Mouse (Mus musculus): Measurements from ENCODE around the gene Hnrnpab. TPM values are rescaled to one million over a fixed set of nuclear protein-coding genes. Genes with fewer than 3 reads are reported as not detected.

Hnrnpab gene
- polyA plus RNA-seq, 1 experiment from 2014 or later, result 191 TPM

DNA sequence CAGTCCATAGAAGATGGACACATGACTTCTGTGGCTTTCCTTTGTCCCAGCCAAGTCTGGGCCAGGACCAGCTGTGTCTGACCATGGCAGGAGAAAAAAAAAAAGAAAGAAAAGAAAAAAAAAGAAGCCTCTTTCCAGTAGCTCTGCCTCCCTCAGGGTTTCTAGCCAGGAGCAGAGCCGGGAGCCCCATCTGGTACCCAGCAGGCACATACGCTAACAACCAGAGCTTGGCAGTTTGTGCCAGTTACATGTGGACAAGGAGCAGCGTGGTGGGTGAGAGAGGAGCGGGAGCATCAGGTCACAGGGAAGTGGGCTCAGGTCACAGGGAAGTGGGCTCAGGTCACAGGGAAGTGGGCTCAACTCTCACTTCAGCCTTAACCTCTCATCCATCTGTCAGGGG is 30.2 kb downstream of the Hnrnpab start:
- no peak overlapping the region for H3K4me3 ChIP-seq (ENCODE audit: low read depth, low read length)
- no peak overlapping the region for H3K27ac ChIP-seq (ENCODE audit: low read depth, low read length)
- ATAC-seq, result no peak
- no peak overlapping the region for H3K9ac ChIP-seq (ENCODE audit: low read depth, low read length)
- no peaks in the 10 kb centered on the region for H3K9me3 ChIP-seq (ENCODE audit: control insufficient read depth)
- H3K4me1 ChIP-seq (replicated peaks; ENCODE audit: control insufficient read depth, insufficient read depth, low read length), result no peaks in the 10 kb centered on the region
- H3K4me2 ChIP-seq (replicated peaks; ENCODE audit: low read depth), result no peak overlapping the region
- TF ChIP-seq CTCF (IDR thresholded peaks at IDR 0.05; ENCODE audit: low read depth), result no peak
- H3K36me3 ChIP-seq (ENCODE audit: control insufficient read depth, insufficient read depth), result no peaks in the 10 kb centered on the region
- H3K27me3 ChIP-seq (replicated peaks; ENCODE audit: control insufficient read depth, insufficient read depth, low read length), result no peaks in the 10 kb centered on the region
- 89% methylated on average over 4 of the region's 4 CpGs for WGBS

DNA sequence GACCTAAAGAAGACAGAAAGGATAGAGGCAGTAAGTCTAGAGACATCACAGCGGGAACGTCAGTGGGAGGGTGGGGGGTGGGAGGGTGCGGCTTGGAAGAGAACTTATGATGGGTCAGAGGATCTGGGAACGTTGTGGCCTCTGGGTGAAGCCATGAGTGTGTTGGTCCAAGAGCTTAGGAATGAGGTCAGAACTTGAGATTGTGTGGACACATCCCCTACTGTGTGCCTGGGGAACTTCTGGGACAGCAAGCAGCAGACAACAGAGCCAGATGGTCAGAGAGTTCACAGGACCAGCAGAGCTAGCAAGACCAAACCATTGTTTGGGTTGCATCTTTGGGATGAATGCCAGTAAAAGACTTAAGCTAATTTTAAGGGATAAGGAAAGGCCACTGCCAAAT is 37.8 kb downstream of the Hnrnpab start:
- no peak overlapping the region for H3K4me3 ChIP-seq (ENCODE audit: low read depth, low read length)
- H3K9ac ChIP-seq (ENCODE audit: low read depth, low read length), result no peak overlapping the region
- no peaks in the 10 kb centered on the region for H3K36me3 ChIP-seq (ENCODE audit: control insufficient read depth, insufficient read depth)
- TF ChIP-seq CTCF (IDR thresholded peaks at IDR 0.05; ENCODE audit: low read depth), result no peak
- no peak overlapping the region for H3K4me2 ChIP-seq (replicated peaks; ENCODE audit: low read depth)
- no peak overlapping the region for H3K27ac ChIP-seq (ENCODE audit: low read depth, low read length)
- no peaks in the 10 kb centered on the region for H3K4me1 ChIP-seq (replicated peaks; ENCODE audit: control insufficient read depth, insufficient read depth, low read length)
- no peaks in the 10 kb centered on the region for H3K27me3 ChIP-seq (replicated peaks; ENCODE audit: control insufficient read depth, insufficient read depth, low read length)
- ATAC-seq, result no peak
- 84% methylated on average over 4 of the region's 4 CpGs for WGBS
- H3K9me3 ChIP-seq (ENCODE audit: control insufficient read depth), result no peaks in the 10 kb centered on the region

DNA sequence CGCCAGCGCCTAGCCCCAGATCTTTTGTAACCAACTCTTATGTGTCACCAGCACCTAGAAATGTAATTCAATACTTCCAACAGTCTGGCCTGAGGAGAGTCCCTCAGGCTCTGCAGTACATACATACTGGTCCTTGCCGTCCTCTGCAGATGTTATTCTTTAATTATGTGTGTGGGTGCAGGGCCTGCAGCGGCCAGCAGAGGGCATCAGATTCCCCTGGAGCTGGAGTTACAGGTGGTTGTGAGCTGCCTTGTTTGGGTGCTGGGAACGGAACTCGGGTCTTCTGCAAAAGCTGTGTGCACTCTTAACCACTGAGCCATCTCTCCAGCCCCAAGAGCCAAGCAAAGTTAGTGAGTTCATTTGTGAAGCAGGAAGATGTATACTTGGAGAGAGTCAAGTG is 40.7 kb downstream of the Hnrnpab start:
- TF ChIP-seq CTCF (IDR thresholded peaks at IDR 0.05; ENCODE audit: low read depth), result peak; percentile 54
- Histone ChIP-seq H3K27ac (ENCODE audit: low read depth, low read length) (no peak overlapping the region), H3K9me3 (ENCODE audit: control insufficient read depth) (no peaks in the 10 kb centered on the region), H3K4me1 (replicated peaks; ENCODE audit: control insufficient read depth, insufficient read depth, low read length) (no peaks in the 10 kb centered on the region), H3K9ac (ENCODE audit: low read depth, low read length) (no peak overlapping the region), H3K4me2 (replicated peaks; ENCODE audit: low read depth) (no peak overlapping the region), H3K27me3 (replicated peaks; ENCODE audit: control insufficient read depth, insufficient read depth, low read length) (no peaks in the 10 kb centered on the region), H3K36me3 (ENCODE audit: control insufficient read depth, insufficient read depth) (no peaks in the 10 kb centered on the region), H3K4me3 (ENCODE audit: low read depth, low read length) (no peak overlapping the region)
- ATAC-seq, result no peak
- 89% methylated on average over 6 of the region's 6 CpGs for WGBS

DNA sequence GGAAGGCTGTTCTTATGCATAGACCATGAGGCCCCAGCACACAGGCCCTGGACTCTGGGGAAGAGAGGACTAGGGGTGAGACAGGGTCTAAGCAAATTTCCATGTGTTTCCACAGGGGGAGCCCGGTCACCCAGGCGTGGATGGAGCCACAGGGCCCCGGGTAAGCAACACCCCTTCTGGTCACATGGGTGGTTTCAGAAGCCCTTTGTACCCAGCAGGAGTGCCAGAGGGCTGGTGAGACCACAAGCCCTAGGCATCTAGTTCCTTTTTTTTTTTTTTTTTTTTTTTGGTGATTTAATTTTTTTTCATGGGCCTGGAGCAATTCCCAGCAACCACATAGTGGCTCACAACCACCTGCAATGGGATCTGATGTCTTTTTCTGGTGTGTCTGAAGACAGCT is 41.6 kb downstream of the Hnrnpab start:
- H3K9me3 ChIP-seq (ENCODE audit: control insufficient read depth), result no peaks in the 10 kb centered on the region
- no peak overlapping the region for H3K4me3 ChIP-seq (ENCODE audit: low read depth, low read length)
- H3K27me3 ChIP-seq (replicated peaks; ENCODE audit: control insufficient read depth, insufficient read depth, low read length), result no peaks in the 10 kb centered on the region
- peak; percentile 69 for ATAC-seq
- no peaks in the 10 kb centered on the region for H3K36me3 ChIP-seq (ENCODE audit: control insufficient read depth, insufficient read depth)
- no peak overlapping the region for H3K9ac ChIP-seq (ENCODE audit: low read depth, low read length)
- H3K4me1 ChIP-seq (replicated peaks; ENCODE audit: control insufficient read depth, insufficient read depth, low read length), result no peaks in the 10 kb centered on the region
- no peak overlapping the region for H3K27ac ChIP-seq (ENCODE audit: low read depth, low read length)
- TF ChIP-seq CTCF (IDR thresholded peaks at IDR 0.05; ENCODE audit: low read depth), result peak; percentile 30
- WGBS, result 36% methylated on average over 3 of the region's 3 CpGs
- H3K4me2 ChIP-seq (replicated peaks; ENCODE audit: low read depth), result no peak overlapping the region

DNA sequence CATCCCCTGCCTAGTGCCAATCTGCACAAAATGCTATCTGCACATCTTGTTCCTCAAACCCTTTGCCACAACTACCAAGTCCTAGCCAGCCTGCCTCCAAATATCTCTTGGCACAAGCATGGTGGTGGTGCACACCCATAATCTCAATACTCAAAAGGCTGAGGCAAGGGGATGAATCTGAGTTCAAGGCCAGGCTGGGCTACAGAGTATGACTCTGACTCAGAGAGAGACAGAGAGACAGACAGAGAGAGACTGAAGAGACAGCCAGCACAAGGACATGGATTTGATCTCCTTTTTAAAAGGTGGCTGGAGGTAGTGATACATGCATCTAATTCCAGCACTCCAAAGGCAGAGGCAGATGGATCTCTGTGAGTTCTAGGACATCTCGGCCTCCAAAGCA is 43.4 kb downstream of the Hnrnpab start:
- Histone ChIP-seq H3K4me3 (ENCODE audit: low read depth, low read length) (no peak overlapping the region), H3K27me3 (replicated peaks; ENCODE audit: control insufficient read depth, insufficient read depth, low read length) (no peaks in the 10 kb centered on the region), H3K4me1 (replicated peaks; ENCODE audit: control insufficient read depth, insufficient read depth, low read length) (no peaks in the 10 kb centered on the region), H3K27ac (ENCODE audit: low read depth, low read length) (no peak overlapping the region), H3K9ac (ENCODE audit: low read depth, low read length) (no peak overlapping the region), H3K9me3 (ENCODE audit: control insufficient read depth) (no peaks in the 10 kb centered on the region), H3K4me2 (replicated peaks; ENCODE audit: low read depth) (no peak overlapping the region), H3K36me3 (ENCODE audit: control insufficient read depth, insufficient read depth) (no peaks in the 10 kb centered on the region)
- TF ChIP-seq CTCF (IDR thresholded peaks at IDR 0.05; ENCODE audit: low read depth), result no peak
- no peak for ATAC-seq
- 90% methylated on average over 1 of the region's 1 CpGs for WGBS

- Histone ChIP-seq H3K9ac (ENCODE audit: low read depth, low read length) (no peak overlapping the region), H3K27me3 (replicated peaks; ENCODE audit: control insufficient read depth, insufficient read depth, low read length) (no peaks in the 10 kb centered on the region), H3K27ac (ENCODE audit: low read depth, low read length) (no peak overlapping the region), H3K4me1 (replicated peaks; ENCODE audit: control insufficient read depth, insufficient read depth, low read length) (no peaks in the 10 kb centered on the region), H3K36me3 (ENCODE audit: control insufficient read depth, insufficient read depth) (no peaks in the 10 kb centered on the region), H3K4me2 (replicated peaks; ENCODE audit: low read depth) (no peak overlapping the region), H3K9me3 (ENCODE audit: control insufficient read depth) (no peaks in the 10 kb centered on the region), H3K4me3 (ENCODE audit: low read depth, low read length) (no peak overlapping the region)
- no peak for TF ChIP-seq CTCF (IDR thresholded peaks at IDR 0.05; ENCODE audit: low read depth)
- ATAC-seq, result no peak
- 29% methylated on average over 2 of the region's 2 CpGs for WGBS
Observed at GRCm38 (mm10) chr11:51555066-51555465, 51.6 kb downstream of the Hnrnpab start.

GRCm38 (mm10) chr11:51554590-51554989 is 52.1 kb downstream of the Hnrnpab start:
- ATAC-seq, result no peak
- Histone ChIP-seq H3K9me3 (ENCODE audit: control insufficient read depth) (no peaks in the 10 kb centered on the region), H3K4me1 (replicated peaks; ENCODE audit: control insufficient read depth, insufficient read depth, low read length) (no peaks in the 10 kb centered on the region), H3K9ac (ENCODE audit: low read depth, low read length) (no peak overlapping the region), H3K36me3 (ENCODE audit: control insufficient read depth, insufficient read depth) (no peaks in the 10 kb centered on the region), H3K4me3 (ENCODE audit: low read depth, low read length) (no peak overlapping the region), H3K27ac (ENCODE audit: low read depth, low read length) (no peak overlapping the region), H3K27me3 (replicated peaks; ENCODE audit: control insufficient read depth, insufficient read depth, low read length) (no peaks in the 10 kb centered on the region), H3K4me2 (replicated peaks; ENCODE audit: low read depth) (no peak overlapping the region)
- WGBS, result 81% methylated on average over 8 of the region's 10 CpGs
- no peak for TF ChIP-seq CTCF (IDR thresholded peaks at IDR 0.05; ENCODE audit: low read depth)

Measured in intestine, postnatal 0 days (tissue).